Mouse (Mus musculus): Measurements from ENCODE around the gene Fat3.

Fat3 gene

DNA sequence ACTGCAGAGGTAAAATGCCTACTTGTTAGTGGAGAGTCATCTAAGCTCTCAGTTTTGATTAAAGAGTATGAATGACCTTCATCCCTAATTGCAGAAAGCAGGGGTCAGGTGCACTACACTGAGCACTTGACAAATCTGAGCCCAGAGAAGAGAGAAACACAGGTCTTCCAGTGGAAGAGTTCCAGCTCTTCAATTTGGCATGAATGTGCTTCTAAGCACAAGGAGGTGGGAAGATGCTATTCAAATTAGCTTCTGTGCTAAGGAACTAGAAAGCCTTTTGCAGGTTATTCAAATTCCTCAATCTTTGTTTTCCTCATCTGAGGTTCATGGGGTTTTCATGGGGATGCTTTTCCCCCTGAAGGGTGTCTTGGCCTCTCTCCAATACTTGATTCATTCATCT is 194.9 kb downstream of the Fat3 start:
- DNase-seq, result no peak

DNA sequence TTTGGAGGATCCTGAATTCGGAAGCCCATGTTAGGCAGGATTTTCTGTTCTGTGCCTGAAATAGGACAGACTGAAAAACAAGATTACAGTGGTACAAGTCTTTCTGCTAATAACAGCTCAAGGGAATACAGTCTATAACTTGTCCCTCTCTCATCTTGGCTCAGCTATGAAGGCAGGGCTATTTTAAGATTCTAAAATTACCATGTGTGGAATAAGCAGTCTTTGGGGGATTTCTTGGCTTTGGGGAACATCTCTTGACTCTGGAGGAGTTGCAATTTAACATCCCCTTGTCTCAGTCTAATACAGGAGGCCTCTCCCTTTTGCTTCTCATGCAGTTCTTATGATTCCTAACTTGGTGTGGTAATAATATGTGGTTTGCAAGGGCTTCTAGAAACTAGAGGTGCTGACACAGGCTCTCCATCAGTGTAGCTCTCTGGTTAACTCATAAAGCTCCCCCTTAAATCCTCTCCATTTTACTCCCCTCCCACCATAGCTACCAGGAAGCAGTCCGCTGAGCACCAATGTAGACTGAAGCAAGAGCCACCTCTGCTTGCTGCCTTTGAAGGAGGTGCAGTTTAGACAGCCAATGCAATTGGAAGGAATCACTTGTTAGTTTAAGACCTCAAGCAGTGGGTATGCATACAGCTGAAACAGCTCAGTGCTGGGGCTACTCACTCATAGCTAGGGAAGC is 195.5 kb downstream of the Fat3 start:
- no peak for DNase-seq

DNA sequence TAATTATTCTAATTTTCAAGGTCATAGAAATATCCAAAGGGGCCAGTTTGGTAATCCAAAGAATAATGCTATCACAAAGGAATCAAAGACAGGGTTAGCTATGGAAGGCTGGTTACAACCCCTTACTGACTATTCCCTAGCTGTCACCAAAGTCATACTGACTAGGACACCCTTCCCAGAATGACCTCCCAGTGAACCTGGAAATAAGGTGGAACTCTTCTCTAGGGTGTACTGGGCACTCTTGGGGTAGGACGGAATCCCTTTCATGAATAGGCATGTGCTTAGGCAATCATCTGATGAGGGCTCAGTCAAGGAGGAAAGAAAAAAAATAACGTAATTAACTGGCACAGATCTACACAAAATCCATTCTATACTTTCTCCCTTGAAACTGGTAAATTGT is 196.1 kb downstream of the Fat3 start:
- no peak for DNase-seq

DNA sequence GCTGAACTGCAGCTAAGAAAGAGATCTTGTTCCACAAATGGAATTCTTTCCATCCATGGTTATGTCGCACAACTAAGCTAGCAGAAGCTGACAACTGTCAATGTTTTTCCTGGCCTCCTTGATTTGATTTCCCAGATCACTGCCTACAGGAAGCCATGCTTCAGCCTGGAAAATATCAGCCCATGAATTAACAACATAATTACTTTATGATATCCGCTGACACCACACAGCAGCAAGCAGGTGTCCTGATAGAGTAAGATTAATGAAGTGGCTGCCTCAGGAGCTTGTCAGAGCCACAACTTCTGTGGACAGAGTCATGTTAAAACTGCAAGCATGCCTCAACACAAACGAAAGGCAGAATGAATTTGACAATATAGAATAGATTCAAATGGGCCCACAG is 198.6 kb downstream of the Fat3 start:
- no peak for DNase-seq

DNA sequence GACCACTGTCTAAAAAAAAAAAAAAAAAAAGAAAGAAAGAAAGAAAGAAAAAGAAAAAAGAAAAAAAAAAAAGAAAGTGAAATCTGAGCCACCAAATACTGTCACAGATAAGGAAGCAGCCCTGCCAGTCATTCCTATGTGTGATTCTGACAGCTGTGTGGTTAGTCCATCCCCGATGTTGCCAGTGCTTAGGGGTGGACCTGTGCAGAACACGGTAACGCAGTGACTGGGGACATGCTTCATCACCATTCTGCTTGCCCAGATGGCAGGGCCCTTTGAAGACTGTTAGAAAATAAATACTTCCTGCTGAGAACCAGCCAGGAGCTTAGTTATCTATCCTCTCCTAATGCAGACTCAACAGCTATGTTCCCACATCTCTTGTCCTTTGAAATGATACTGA is 203.2 kb downstream of the Fat3 start:
- no peak for DNase-seq

DNA sequence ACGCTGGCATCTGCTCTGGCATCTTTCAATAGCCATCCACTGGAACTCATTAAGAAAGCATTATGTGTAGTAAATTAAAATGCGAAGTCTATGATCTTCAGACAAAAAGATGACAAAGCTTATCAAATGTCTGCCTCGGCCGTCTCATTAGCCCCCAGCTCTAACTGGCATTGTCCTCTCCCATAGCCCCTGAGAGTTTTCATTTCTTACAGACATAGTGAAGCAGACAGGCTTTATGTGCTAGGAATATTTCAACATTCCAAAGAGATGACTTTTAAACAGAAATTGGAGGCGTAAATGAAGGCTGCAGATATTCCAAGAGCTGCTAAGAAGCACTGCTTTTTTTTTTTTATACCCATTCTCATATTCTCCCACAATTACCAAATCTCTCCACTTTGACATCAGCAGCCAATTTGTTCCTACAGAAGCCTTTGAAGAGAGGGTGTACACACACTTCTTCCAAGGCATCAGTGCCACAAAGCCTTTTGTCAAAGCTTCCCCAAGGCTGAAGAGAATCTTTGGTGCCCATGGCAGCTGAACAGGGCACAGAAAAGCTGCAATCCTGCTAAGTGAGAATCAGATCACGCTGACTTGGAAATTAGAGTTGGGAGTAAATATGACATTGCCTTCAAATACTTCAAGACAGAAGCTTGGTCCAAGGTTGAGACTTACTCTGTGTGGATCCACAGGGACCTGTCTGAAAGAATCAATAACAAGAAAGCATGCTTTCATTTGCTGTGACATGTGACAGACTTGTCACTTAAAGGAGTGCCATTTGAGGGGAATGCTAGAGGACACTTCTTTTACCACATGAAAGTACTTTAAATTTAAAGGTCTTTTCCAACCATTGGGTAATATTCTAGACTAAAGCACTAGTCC is 206.9 kb downstream of the Fat3 start:
- DNase-seq, result no peak

DNA sequence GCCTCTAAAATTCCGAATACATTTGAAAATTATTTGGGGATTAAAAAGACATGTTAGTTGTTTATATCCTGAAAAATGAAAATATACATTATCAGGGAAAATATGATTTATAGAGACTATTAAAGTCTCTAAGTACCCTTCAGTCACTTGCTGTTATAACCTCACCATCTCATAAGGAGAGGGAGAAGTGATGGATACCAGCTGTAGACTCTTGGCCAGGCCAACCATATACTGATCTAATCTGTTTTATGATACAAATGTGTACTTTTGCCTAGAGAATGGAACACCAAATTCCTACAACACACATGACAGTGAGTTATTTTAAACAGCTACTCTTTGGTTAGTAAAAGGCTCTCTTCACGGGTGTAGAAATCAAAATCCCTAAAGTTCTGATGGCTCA is 208.6 kb downstream of the Fat3 start:
- no peak for DNase-seq

DNA sequence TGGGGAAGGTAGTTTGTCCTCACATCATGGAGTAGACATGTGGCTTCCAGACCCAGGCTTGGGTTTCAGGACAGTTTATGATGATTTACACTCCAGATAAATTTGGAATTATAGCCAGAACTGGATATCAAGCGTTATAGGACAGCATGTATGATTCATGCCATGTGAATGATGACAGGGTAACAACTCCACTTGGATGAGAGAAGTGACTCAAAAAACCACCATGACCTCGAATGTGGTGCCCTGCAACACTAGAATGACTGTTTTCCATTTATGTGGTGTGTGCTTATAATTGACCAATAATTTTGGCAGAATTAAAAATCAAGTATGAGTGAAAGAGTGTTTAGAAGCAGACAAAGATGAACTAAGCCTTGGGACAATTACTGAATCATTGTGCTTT is 210.2 kb downstream of the Fat3 start:
- no peak for DNase-seq

DNA sequence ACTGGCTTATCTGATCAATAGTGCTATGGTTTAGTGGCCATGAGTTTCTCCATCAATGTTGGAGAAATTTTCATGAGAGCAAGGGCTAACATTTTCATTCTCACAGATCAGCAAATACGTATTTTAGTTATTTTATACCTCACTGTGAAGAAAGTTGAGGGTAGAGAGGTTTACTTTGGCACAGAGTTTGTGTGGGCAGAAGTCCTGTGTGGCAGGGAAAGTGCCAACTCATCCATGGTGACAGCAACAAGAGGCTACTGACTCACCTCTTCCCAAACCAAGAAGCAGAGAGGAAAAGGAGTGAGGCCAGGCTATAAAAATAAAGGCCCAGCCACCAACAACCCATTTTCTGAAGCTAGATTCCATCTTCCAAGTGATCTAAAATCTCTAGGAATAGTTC is 218.1 kb downstream of the Fat3 start:
- DNase-seq, result no peak

DNA sequence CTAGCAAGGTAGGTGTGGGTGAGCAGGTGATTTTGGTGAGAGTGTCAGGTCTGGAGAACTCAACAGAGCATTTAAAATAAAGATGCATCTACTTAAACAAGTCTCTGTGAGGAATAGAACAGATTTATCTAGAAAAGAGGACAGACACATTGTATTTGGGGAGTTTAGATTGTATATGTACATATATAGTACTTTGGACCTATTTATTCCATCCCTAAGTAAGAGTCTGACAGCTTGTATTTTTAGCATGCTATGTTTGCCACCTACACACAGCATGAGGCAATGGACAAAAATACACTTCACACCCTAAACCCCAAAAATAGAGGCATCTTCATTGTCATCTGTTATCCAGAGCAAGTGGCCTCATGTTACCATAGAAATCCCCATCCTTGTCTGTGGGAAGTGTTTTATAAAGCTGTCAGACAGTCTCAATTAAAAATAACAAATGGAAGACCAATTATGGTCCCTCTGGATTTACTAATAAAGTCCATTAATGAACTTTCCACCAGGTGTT is 218.7 kb downstream of the Fat3 start:
- DNase-seq, result no peak

DNA sequence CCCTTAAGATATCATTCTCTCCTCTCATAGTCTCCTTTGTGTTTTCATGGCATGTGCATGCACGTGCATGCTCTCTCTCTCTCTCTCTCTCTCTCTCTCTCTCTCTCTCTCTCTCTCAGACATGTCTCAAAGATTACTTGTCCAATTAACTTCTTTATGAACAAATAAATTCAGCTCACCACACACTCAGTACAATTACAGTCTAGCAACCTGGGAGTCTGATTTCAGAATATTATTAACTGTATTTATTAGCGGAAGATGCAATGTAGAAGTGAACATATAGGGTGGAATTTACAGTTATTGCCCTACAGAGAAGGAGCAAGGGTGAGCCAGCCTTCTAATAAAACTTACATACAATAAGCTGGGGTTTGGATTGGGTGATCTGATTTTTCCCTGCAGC is 225.5 kb downstream of the Fat3 start:
- DNase-seq, result no peak

DNA sequence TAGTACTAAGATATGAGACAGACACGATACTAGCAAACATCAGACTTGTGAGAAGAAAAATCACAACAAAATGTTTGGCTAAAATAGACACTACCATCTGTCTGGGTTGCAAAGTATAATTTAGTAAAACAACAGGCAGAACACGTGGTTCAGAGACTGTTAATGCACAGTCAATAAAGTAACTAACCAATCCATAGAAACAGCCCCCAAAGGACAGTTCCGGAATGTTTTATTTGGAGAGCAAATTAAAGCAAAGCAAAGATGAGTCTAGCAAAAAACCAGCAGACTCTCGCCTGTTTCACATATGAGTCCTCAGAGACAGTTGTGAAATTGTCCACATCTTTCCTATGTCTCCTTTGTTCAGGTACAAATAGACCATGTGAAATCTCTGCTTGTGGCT is 227.0 kb downstream of the Fat3 start:
- no peak for DNase-seq

DNA sequence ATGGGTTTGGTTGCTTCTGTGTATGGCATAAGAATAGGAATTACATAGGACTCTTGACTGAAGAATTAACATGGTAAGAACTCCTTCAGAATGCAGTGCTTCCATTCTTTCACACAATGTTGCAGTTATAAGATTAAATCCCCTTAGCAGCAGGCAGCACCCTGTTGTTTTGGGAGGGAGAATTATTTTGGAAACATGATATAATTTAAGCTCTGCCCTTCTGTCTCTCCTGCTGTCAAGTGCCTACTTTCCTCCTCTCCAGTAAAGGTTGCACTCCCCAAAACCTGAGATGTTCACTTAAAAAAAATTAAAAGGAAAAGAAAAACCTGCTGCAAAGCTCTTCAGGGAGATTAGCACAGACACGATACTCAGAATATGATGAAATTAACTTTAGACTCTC is 228.3 kb downstream of the Fat3 start:
- no peak for DNase-seq

DNA sequence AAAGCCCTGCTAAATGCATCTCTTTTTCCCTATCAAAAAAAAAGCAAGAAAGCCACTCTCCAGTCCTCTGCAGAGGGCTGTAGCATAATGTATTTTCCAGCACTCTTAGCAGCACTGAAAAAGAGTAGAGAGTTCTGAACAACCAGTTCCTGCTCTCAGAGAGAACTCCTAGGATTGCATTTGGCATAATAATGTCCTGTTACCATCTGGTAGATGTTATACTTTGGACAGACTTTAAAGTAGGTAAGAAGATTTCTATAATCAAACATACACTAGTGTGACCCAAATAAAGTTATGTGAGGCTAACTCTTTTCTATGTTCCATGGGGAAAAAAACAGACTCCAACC is 230.3 kb downstream of the Fat3 start:
- no peak for DNase-seq

DNA sequence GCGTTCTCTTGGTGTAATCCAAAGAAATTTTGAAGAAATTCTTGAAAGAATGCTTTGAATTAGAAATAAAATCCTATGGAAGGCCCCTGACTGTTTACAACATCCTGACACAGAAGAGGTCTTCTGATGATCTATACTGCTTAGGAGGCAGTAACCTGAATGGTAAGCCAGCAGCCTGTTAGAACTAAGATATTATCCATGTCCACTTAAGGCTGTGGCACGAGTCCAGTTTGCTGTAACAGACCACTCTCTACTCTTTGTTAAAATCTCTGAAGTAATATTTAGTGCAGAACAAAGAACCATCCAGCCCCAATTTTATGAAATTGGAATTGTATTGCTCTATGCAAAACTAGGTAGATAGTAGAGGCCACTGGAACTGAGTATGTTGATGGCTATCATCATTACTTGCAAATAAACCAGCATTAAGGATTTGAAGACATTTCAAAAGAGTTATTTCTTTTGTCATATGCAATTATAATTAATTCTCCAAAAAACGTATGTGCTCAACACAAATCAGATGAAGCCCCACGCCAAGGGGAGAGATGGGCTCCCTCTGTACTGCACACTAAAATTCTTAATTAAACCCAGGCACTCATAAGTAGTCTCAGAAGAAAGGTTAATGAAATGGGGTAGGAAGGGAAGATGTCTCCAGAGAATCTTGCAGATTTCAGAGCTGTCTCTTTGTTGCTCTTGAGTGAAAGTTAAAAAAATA is 230.9 kb downstream of the Fat3 start:
- DNase-seq, result no peak

DNA sequence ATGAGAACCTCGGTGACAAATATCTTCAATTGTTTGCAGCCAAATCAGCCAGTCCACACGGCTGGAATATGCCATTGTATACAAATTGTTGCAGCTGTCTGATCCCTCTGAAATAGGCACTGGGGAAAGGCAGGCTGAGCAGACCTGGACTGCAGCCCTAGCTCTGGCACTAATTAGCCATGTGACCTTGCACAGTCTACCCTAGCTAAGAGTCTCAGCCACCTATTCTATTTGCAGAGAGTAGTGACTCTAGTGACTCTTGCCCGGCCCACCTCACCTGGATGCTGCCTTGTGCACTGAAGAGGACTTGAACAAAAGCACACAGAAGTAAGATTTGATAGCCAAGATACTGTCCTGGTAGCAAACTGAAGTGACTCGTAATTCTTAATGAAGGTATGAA is 235.6 kb downstream of the Fat3 start:
- no peak for DNase-seq

DNA sequence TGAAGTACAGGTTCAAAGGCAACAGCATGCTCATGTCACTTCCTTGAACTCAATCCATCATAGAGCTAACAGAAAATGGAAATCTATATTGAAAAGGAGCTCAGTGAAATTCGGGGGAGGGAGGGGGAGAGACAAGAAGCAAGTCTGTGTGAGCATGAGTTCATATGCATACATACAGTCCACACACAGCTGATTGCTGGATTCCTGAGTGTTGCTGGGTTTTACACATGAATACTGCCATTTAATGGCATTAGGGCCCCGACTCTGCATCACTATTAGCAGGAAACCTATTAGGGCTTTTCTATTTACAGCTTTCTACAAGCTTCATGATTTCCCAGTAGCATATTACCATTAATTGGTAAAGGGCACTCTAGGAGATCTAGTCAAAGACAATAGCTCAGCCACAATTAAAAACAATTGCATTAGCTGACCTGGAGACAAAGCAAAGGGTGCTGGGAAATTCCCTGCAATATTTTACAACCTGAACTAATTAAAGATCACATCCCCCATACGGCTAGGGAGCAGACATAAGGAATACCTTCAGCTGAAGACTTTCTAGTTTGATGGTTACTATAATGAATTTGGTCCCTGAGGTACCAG is 243.7 kb downstream of the Fat3 start:
- DNase-seq, result no peak

DNA sequence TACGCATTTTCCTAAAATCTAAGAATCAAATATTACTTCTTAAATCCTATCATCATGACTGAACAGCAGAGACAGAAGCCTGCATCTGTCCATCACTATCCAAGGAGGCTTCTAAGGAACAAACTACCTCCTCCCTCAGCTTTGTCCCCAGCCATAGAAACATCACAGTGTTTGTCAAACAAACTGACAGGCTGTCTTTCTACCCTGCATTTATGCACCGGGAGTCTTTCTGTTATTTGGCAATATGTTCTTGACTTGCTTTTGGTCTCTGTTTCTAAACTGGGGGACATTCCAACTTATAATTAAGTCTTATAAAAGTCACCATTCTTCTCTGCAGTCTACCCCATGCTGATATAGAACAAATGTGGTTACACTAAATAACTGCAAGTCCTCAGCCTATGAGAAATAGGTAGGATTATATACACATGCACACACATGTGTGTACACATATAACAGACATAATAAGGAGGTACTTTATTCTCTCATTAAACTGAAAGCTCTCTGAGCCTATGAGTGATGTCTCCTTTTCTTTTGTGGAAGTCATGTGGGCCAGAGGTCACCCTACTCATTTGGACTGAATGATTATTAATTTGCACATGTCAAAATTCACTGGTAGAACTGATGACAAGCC is 244.4 kb downstream of the Fat3 start:
- no peak for DNase-seq

DNA sequence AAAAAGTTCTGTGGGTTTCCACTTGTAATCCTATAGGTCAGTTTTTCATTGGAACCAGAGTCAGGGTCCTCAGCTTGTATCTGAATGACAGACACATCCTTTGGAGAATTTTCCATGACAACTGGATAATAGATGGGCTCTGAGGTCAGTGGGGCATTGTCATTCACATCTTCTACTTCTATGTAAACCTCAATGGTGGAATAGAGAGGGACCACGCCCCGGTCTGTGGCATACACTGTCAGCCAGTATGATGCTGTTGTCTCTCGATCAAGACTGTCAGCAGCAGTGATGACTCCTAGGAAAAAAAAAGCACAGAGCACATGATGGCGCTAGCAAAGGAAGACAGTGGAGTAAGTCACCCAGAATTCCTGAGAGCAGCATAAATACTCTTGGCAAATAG is 254.3 kb downstream of the Fat3 start:
- DNase-seq, result no peak

DNA sequence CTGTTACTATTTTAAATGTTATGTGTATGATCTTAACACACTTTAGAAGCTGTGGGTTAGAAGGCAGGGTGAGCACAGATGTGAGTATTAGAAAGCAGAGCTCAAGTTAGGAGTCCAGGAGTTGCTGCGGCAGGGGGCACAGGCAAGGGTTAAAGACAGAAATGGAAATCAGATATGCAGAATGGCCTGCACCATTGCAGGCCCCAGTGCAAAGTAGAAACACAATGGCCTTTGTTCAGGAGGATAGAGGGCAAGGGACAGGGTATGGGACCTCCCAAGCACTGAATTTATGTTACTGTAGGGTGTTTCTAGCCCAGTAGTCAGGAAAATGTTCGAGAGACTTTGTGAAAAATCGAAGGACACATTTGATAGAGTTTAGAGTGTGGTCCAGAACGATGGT is 269.5 kb downstream of the Fat3 start:
- DNase-seq, result no peak

DNA sequence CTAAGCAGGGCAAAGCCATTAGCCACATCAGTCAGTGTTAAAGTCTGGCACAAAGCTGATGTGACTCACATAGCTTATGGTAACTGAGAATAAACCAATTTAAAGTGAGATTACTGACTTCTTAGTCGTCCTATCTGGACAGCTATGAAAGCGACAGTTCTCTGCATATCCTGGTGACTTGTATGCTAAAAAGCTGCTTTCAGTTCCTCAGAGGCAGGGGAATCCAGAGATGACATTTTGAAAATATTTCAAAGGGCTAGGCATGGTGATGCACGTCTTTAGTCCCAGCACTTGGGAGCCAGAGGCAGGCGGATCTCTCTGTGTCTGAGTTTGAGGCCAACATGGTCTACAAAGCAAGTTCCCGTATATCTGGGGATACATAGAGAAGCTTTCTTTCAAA is 272.2 kb downstream of the Fat3 start:
- DNase-seq, result no peak

DNA sequence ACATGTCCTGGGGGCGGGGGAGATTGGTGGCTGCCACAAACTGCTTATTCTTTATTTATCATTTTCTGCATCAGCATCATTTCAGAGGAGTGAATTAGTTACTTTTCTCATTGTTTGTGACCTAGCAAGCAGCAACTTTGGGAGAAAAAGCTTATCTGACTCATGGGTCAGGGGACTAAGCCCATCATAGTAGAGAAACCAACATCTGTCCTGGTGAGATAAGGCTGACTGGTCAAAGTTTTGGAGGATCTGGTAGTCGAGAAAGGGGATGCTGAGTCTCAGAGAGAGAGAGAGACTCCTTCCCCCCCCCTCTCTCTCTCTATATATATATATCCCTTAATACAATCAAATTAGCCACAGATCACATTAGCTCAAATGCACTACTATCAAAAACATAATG is 273.7 kb downstream of the Fat3 start:
- DNase-seq, result no peak

DNA sequence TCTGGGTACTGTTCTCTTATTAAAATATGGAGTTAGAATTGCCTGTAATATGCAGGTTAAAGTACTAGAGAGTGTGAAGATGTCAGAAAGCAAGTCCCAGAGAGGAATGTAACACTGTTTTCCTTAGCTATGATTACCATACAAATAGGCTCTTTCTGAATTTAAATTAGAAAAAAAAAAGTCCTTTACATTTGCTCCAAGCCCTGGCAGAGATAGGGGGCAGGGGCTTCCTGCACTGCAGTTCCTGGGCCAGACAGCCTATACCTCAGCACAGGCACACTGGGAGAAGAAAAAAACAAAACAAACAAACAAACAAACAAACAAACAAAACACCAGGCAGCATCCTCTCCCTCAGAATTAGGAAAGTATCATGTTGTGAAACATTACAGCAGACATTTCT is 274.5 kb downstream of the Fat3 start:
- DNase-seq, result no peak
